Mouse (Mus musculus) small intestine, adult 2 months (tissue): ENCODE measurements around the gene 4930432K21Rik. TPM values are rescaled to one million over a fixed set of nuclear protein-coding genes. Genes with fewer than 3 reads are reported as not detected.

Source experiments
- H3K27ac ChIP-seq: fragments of 200-500 bp; 2 replicates; pipeline ENCODE4 v1.5.1; 2012; ENCODE audit warnings: low read depth, low read length, control low read depth, inconsistent platforms; ENCODE audit not compliant: insufficient read depth
- H3K27me3 ChIP-seq: fragments of 200-500 bp; 2 replicates; pipeline ENCODE4 v1.6.1; 2012; ENCODE audit warnings: mild to moderate bottlenecking, moderate library complexity, low read length, inconsistent platforms; ENCODE audit not compliant: control insufficient read depth, insufficient read depth
- H3K36me3 ChIP-seq: fragments of 200-500 bp; 2 replicates; pipeline ENCODE4 v1.6.1; 2012; ENCODE audit warnings: mild to moderate bottlenecking, low read length, control low read depth, inconsistent platforms; ENCODE audit not compliant: control insufficient read depth, insufficient read depth
- H3K4me1 ChIP-seq: fragments of 200-500 bp; 2 replicates; pipeline ENCODE4 v1.6.1; 2012; ENCODE audit warnings: low read length, inconsistent platforms, mixed read lengths; ENCODE audit not compliant: control insufficient read depth, insufficient read depth, insufficient read length
- H3K4me3 ChIP-seq: fragments of 200-500 bp; 2 replicates; pipeline ENCODE4 v1.5.1; 2012; ENCODE audit warnings: low read depth, mild to moderate bottlenecking, control low read depth, inconsistent platforms, low read length, moderate library complexity
- CTCF ChIP-seq: fragments of 200-500 bp; IDR thresholded peaks from 2 replicates; pipeline ENCODE4 v1.5.1; 2012; ENCODE audit warnings: low read depth, mild to moderate bottlenecking, control low read depth, inconsistent platforms, low read length, moderate library complexity, mixed read lengths; ENCODE audit not compliant: insufficient replicate concordance, insufficient read length; ENCODE audit errors: extremely low read depth
- POLR2A ChIP-seq: fragments of 200-500 bp; IDR thresholded peaks from 2 replicates; pipeline ENCODE4 v1.6.1; 2012; ENCODE audit warnings: low read depth, mild to moderate bottlenecking, control low read depth, inconsistent platforms, low read length, moderate library complexity
- WGBS: fragments of 180-500 bp; shearing (Covaris S2); methylation state at CpG from one replicate; pipeline ENCODE4 v1.1.7; 2018; 5-methylcytosine and 5-hydroxymethylcytosine counted together
- polyA plus RNA-seq: library from polyadenylated mRNA; depleted of rRNA; stranded (reverse); fragments of >200 nt; gene quantifications from 2 replicates; pipeline ENCODE4 v1.2.3, GENCODE M21; 2012

4930432K21Rik gene
- polyA plus RNA-seq, 1 experiment, result 0.22 TPM

DNA sequence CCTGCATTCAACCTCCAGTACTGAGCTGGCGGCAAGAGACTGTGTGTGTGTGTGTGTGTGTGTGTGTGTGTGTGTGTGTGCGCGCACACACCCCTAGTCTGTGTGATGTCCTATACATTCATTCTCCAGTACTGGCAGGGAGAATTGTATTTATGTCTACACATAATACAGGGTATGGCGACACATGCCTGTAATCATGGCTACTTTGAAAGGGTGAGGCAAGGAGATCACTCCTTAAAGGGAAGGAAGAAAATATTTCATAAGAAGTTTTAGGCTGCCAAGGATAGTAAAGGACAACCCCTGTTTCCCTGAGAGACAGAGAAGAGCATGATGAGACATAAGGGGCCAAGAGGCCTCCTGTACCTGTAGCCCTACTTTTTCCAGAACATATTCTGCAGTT is 9.8 kb downstream of the 4930432K21Rik start:
- no peak for TF ChIP-seq CTCF
- no peak for TF ChIP-seq POLR2A
- 94% methylated on average over 4 of the region's 4 CpGs for WGBS
- Histone ChIP-seq H3K27me3 (no peaks in the 10 kb centered on the region), H3K36me3 (no peaks in the 10 kb centered on the region), H3K27ac (no peak overlapping the region), H3K4me1 (no peaks in the 10 kb centered on the region), H3K4me3 (no peak overlapping the region)

DNA sequence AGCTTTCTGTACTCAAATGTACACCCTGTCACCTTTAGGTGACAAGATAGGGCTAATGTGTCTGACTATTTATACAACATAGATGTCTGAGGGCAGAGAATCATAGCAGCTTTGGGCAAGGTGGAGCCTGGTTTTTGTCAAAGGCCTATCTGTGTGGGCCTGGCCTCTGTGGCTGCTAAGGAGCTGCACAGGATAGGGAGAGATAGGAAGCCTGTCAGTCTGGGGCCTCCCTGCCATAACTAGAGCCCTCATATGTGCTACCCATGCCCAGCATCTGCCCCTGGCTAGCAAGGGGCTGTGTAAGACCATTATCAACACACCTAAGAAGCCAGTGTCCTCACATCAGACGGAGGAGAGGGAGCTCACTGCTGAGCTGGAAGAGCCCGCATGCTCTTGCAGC is 19.9 kb downstream of the 4930432K21Rik start:
- Histone ChIP-seq H3K4me3 (no peak overlapping the region), H3K27ac (no peak overlapping the region), H3K4me1 (no peaks in the 10 kb centered on the region), H3K27me3 (no peaks in the 10 kb centered on the region), H3K36me3 (no peaks in the 10 kb centered on the region)
- TF ChIP-seq POLR2A (no peak), CTCF (no peak)
- WGBS, result 94% methylated on average over 2 of the region's 2 CpGs

DNA sequence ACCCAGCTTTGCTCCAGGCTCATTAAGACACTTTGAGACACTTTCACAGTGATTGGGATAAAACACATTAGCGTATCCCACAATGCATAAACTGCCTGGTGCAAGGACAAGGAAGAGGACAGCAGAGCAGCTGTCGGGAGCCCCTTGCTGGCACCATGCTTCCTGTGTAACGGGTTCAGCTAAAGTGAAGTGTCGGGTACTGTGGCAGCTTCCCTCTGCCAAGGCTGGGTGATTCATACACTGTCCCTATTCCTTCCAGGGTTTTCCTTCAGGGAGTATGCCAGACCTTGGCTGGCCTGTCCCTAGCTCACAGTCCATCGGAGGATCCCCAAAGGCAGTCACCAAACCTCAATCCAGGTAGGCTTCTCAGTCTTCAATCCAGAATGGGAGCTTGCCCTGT is 22.3 kb downstream of the 4930432K21Rik start:
- TF ChIP-seq CTCF (no peak), POLR2A (no peak)
- Histone ChIP-seq H3K27me3 (no peaks in the 10 kb centered on the region), H3K4me3 (no peak overlapping the region), H3K4me1 (no peaks in the 10 kb centered on the region), H3K27ac (no peak overlapping the region), H3K36me3 (no peaks in the 10 kb centered on the region)
- WGBS, result 86% methylated on average over 5 of the region's 5 CpGs

DNA sequence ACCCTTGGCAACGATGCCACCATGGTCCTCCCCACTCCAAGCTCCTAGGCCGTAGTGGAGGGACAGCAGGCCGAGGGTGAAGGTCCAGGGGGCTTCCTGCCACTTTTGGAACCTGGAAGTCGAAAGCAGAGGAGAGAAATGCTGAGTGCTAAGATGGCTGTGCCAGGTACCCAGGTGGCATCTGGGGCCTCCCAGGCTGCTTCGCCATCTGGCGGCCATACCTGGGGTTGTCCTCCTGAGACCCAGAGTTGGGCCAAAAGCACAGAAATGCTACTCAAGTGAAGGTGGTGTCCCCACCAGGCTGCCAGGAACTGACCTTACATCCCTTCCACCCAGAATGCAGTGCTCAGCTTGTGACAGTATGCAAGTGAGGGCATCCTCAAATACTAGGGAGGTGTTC is 26.0 kb downstream of the 4930432K21Rik start:
- TF ChIP-seq POLR2A, result no peak
- TF ChIP-seq CTCF, result peak; percentile 68; the same call in 1 of the 2 replicates
- Histone ChIP-seq H3K36me3 (no peaks in the 10 kb centered on the region), H3K27me3 (no peaks in the 10 kb centered on the region), H3K4me3 (no peak overlapping the region), H3K27ac (no peak overlapping the region), H3K4me1 (no peaks in the 10 kb centered on the region)
- WGBS, result 58% methylated on average over 6 of the region's 6 CpGs

DNA sequence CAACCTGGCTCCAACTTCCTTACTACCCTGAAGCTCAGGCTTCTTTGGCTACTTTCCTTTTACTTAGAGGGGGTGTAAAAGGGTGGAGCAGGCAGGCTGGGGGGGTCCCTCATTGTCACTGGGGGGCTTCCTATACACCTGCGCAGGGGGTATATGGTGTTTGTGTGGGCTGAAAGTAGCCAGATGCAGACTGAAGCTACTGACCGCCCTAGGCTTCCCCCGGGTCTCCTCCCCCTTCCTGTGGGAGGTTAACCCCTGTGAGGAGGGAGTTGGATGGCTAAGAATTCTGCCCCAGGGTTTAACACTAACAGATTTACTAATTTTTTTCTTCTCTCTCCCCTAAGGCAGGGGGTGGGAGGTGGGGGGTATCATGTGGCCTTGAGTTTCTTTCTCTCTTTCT is 28.7 kb downstream of the 4930432K21Rik start:
- Histone ChIP-seq H3K27me3 (no peaks in the 10 kb centered on the region), H3K4me1 (peaks cover 5% of the 10 kb centered on the region), H3K36me3 (no peaks in the 10 kb centered on the region), H3K4me3 (no peak overlapping the region), H3K27ac (no peak overlapping the region)
- 41% methylated on average over 3 of the region's 3 CpGs for WGBS
- no peak for TF ChIP-seq POLR2A
- no peak for TF ChIP-seq CTCF

DNA sequence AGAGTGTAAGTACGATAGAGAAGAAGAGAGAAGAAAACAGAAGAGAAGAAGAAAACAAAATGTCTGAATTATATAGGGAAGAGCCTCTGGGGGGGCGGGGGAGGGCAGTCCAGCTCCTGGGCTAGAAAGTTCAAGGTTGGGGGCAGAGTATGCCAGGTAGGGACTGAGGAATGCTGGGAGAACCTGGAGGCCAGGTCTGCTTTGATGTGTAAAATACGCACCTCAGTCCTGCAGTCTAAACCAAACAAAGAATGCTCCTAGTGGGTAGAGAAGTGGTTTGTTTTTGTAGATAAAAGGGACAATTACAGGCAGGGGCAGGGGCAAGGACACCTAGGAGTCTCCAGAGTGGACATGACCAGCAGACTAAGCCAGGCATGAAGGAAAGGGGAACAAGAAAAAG is 29.6 kb downstream of the 4930432K21Rik start:
- WGBS, result 84% methylated on average over 3 of the region's 3 CpGs
- H3K4me1 ChIP-seq, result peaks cover 5% of the 10 kb centered on the region
- no peaks in the 10 kb centered on the region for H3K36me3 ChIP-seq
- H3K27me3 ChIP-seq, result no peaks in the 10 kb centered on the region
- H3K4me3 ChIP-seq, result no peak overlapping the region
- no peak overlapping the region for H3K27ac ChIP-seq
- TF ChIP-seq CTCF (no peak), POLR2A (no peak)

DNA sequence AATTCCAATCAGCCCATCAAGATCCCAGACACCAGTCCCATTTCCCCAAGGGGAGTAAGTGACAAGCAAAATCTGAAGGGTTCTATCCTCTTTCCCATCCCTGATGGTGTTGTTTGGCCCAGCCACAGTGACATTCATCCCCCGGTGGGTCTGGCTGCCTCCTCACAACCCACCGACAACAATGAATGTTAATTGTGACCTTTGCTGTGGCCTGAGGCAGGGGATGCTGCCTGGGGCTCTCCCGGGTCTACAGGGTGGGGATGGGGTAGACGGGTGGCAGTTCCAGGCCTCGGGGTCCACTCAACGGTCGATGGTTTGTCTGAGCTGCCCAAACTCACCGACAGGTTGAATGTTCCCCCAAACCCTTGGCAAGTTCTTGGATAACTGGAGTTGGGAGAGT is 30.8 kb downstream of the 4930432K21Rik start:
- peaks cover 5% of the 10 kb centered on the region for H3K4me1 ChIP-seq
- H3K27me3 ChIP-seq, result peaks cover 7% of the 10 kb centered on the region
- H3K4me3 ChIP-seq, result no peak overlapping the region
- WGBS, result 90% methylated on average over 8 of the region's 8 CpGs
- no peaks in the 10 kb centered on the region for H3K36me3 ChIP-seq
- TF ChIP-seq CTCF (no peak), POLR2A (no peak)
- no peak overlapping the region for H3K27ac ChIP-seq

DNA sequence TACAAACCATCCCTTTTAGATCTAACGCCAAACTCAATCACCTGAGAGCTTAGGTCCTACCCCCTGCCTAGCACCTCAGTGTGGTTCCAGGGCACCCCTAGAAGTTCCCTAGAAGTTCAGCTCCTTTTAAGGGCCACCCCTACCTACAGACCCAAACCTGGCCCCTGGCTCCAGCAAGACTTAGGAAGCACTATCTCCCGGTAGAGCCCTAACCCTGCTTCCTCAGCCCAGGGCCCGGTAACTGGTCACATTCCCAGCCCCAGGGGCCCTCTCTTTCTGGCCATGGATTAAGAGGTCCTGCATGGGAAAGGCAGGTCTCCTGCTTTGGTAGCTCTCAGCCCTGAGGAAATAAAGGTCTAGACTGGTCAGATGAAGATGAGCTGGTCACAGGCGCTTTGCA is 32.1 kb downstream of the 4930432K21Rik start:
- no peak for TF ChIP-seq POLR2A
- TF ChIP-seq CTCF, result no peak
- no peak overlapping the region for H3K27ac ChIP-seq
- H3K4me3 ChIP-seq, result no peak overlapping the region
- WGBS, result 72% methylated on average over 4 of the region's 4 CpGs
- H3K36me3 ChIP-seq, result no peaks in the 10 kb centered on the region
- H3K4me1 ChIP-seq, result peaks cover 8% of the 10 kb centered on the region
- H3K27me3 ChIP-seq, result peaks cover 11% of the 10 kb centered on the region
